Mouse (Mus musculus) heart, embryonic 11.5 days (tissue): ENCODE measurements around the gene Mrpl19. TPM values are rescaled to one million over a fixed set of nuclear protein-coding genes. Genes with fewer than 3 reads are reported as not detected.

ENCODE experiments used
- ATAC-seq: fragments of 200-750 bp; cut with Nextera tagmentation; replicated peaks from 2 replicates; pipeline ENCODE4 v1.8.0; 2017; ENCODE audit warnings: moderate library complexity; ENCODE audit not compliant: insufficient number of reproducible peaks, low FRiP score, low TSS enrichment
- H3K27ac ChIP-seq: fragments of 300-500 bp; sonication (generic); 2 replicates; pipeline ENCODE4 v1.5.1; 2014; ENCODE audit warnings: mild to moderate bottlenecking, low read depth, low read length
- H3K27me3 ChIP-seq: fragments of 300-500 bp; sonication (generic); 2 replicates; pipeline ENCODE4 v1.6.1; 2014; ENCODE audit warnings: mild to moderate bottlenecking, low read length, mixed read lengths; ENCODE audit not compliant: control insufficient read depth, insufficient read depth
- H3K36me3 ChIP-seq: fragments of 300-500 bp; sonication (generic); 2 replicates; pipeline ENCODE4 v1.6.1; 2014; ENCODE audit warnings: mild to moderate bottlenecking, low read length, moderate library complexity, mixed read lengths; ENCODE audit not compliant: control insufficient read depth, insufficient read depth
- H3K4me1 ChIP-seq: fragments of 300-500 bp; sonication (generic); 2 replicates; pipeline ENCODE4 v1.6.1; 2014; ENCODE audit warnings: low read length; ENCODE audit not compliant: control insufficient read depth, insufficient read depth
- H3K4me2 ChIP-seq: fragments of 300-500 bp; sonication (generic); 2 replicates; pipeline ENCODE4 v1.6.1; 2014; ENCODE audit warnings: mild to moderate bottlenecking, moderate library complexity
- H3K4me3 ChIP-seq: fragments of 300-500 bp; sonication (generic); 2 replicates; pipeline ENCODE4 v1.5.1; 2014; ENCODE audit warnings: low read depth, low read length
- H3K9ac ChIP-seq: fragments of 300-500 bp; sonication (generic); 2 replicates; pipeline ENCODE4 v1.6.1; 2014; ENCODE audit warnings: mild to moderate bottlenecking, low read depth, low read length, moderate library complexity
- H3K9me3 ChIP-seq: fragments of 300-500 bp; sonication (generic); replicated peaks from 2 replicates; pipeline ENCODE4 v1.6.1; 2016; ENCODE audit warnings: low read length; ENCODE audit not compliant: control insufficient read depth
- WGBS: fragments of 180-500 bp; shearing (Covaris S2); extraction: QIAGEN DNeasy Blood & Tissue Kit; methylation state at CpG from one replicate; pipeline ENCODE4 v1.1.7; 2014; ENCODE audit not compliant: insufficient replicate concordance; 5-methylcytosine and 5-hydroxymethylcytosine counted together
- polyA plus RNA-seq: library from polyadenylated mRNA; unstranded; fragments of >200 nt; fragmentation: Nextera tagmentation; extraction: Ambion mirVana; gene quantifications from 2 replicates; pipeline ENCODE4 v1.2.1, GENCODE M21; 2014

The Mrpl19 gene
- polyA plus RNA-seq, 1 experiment from 2014 or later = 73.6 TPM

- Histone ChIP-seq H3K4me3 (no peak overlapping the region), H3K27me3 (no peaks in the 10 kb centered on the region), H3K4me1 (no peaks in the 10 kb centered on the region), H3K9ac (no peak overlapping the region), H3K36me3 (peaks cover 40% of the 10 kb centered on the region), H3K27ac (no peak overlapping the region), H3K4me2 (no peak overlapping the region), H3K9me3 (no peaks in the 10 kb centered on the region)
- ATAC-seq = no peak
- 94% methylated on average over 5 of the region's 5 CpGs for WGBS
Observed at GRCm38 (mm10) chr6:81955133-81955532, 10.6 kb downstream of the Mrpl19 start.

DNA sequence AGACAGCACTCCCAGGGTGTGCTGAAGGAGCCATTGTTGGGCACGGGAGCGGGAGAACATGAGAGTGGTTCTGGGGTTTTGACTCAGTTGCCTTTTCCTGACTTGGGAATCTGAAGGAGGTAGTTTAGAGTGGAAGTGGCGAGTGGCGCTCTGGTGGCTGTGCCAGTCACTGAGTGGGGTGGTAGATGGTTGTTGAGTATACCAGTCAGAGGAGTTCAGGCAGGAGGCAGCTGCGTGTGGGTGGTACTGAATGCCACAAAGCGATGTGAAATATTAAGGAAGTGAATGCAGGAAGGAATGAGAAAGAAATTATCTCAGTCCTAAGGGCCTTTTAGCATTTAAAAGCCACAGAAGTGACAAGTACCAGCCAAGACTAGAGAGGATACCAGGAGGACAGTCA, 18.9 kb downstream of the Mrpl19 start:
- H3K36me3 ChIP-seq = peaks cover 28% of the 10 kb centered on the region
- no peak for ATAC-seq

GRCm38 (mm10) chr6:81944432-81944831, 21.3 kb downstream of the Mrpl19 start:
- no peak overlapping the region for H3K27ac ChIP-seq
- WGBS = 89% methylated on average over 3 of the region's 3 CpGs
- no peaks in the 10 kb centered on the region for H3K27me3 ChIP-seq
- H3K4me3 ChIP-seq = no peak overlapping the region
- H3K36me3 ChIP-seq = peaks cover 22% of the 10 kb centered on the region
- no peak overlapping the region for H3K4me2 ChIP-seq
- no peaks in the 10 kb centered on the region for H3K4me1 ChIP-seq
- no peak overlapping the region for H3K9ac ChIP-seq
- no peaks in the 10 kb centered on the region for H3K9me3 ChIP-seq
- no peak for ATAC-seq

More for the DNA sequence above, 18.9 kb downstream of the Mrpl19 start:
- no peaks in the 10 kb centered on the region for H3K27me3 ChIP-seq
- no peak overlapping the region for H3K9ac ChIP-seq
- no peaks in the 10 kb centered on the region for H3K9me3 ChIP-seq
- 94% methylated on average over 6 of the region's 6 CpGs for WGBS
- H3K27ac ChIP-seq = no peak overlapping the region
- H3K4me1 ChIP-seq = no peaks in the 10 kb centered on the region
- no peak overlapping the region for H3K4me3 ChIP-seq
- H3K4me2 ChIP-seq = no peak overlapping the region

DNA sequence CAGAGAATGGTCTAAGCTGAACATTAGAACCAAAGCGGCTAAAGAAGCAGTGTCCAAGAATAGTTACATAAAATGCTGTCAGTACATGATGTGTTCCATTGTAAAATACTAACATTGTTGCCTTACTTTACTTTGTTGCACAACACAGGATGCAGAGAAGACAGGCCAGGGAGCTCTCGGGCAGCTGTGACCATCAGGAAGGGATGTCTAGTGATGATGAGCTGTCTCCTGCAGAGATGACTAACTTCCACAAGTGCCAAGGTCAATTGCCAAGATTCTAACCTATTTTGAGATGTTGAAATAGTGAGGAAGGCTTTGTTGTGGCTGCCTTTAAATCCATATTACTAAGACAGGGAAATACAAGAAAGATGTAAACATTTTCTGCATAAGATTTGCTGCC, 22.5 kb downstream of the Mrpl19 start:
- peaks cover 16% of the 10 kb centered on the region for H3K36me3 ChIP-seq
- 85% methylated on average over 2 of the region's 2 CpGs for WGBS
- no peaks in the 10 kb centered on the region for H3K27me3 ChIP-seq
- H3K27ac ChIP-seq = no peak overlapping the region
- no peak for ATAC-seq
- no peaks in the 10 kb centered on the region for H3K9me3 ChIP-seq
- no peak overlapping the region for H3K4me2 ChIP-seq
- no peaks in the 10 kb centered on the region for H3K4me1 ChIP-seq
- no peak overlapping the region for H3K9ac ChIP-seq
- no peak overlapping the region for H3K4me3 ChIP-seq

GRCm38 (mm10) chr6:81941718-81942117, 24.0 kb downstream of the Mrpl19 start:
- Histone ChIP-seq H3K4me3 (no peak overlapping the region), H3K4me2 (no peak overlapping the region), H3K36me3 (peaks cover 14% of the 10 kb centered on the region), H3K27me3 (no peaks in the 10 kb centered on the region), H3K9ac (no peak overlapping the region), H3K9me3 (no peaks in the 10 kb centered on the region), H3K27ac (no peak overlapping the region), H3K4me1 (no peaks in the 10 kb centered on the region)
- WGBS = 95% methylated on average over 5 of the region's 5 CpGs
- no peak for ATAC-seq

DNA sequence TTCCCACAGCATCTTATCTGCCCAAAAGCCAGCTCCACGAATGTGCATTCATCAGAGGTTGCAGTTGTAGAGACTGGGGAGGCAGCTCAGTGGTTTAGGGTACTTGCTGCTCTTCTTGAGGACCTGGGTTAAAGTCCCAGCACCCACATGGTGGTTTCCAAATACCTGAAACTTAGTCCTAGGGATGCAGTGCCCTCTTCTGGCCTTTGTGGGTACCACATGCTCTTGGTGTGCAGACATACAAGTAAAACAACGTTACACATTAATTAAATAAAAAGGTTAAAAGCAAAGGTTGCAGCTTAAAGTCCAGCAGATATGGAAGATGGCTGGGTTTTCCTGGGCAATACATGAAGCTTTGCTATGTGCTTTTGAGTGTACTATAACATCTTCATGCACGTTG, 32.5 kb downstream of the Mrpl19 start:
- no peak overlapping the region for H3K9ac ChIP-seq
- peaks cover 42% of the 10 kb centered on the region for H3K36me3 ChIP-seq
- no peak overlapping the region for H3K27ac ChIP-seq
- no peak overlapping the region for H3K4me2 ChIP-seq
- H3K9me3 ChIP-seq = peaks cover 4% of the 10 kb centered on the region; the same call in 1 of the 2 replicates
- no peak overlapping the region for H3K4me3 ChIP-seq
- no peaks in the 10 kb centered on the region for H3K27me3 ChIP-seq
- ATAC-seq = no peak
- no peaks in the 10 kb centered on the region for H3K4me1 ChIP-seq
- WGBS = 88% methylated on average over 3 of the region's 3 CpGs

DNA sequence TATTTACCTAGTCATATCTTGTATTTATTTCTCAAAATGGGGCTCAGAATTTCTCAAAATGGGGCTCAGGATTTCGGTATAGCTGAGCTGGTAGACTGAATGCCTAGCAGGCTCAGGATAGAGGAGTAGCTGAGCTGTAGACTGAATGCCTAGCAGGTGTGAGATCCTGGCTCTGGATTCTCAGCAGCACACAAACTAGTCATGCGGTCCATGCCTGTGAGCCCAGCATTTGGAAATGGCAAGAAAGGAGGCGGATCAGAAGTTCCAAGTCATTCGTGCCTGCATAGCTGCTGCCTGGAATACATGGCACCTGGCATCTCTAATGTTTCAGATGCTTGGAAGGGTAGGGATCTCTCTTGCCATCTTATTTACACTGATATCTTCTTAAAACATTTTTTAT, 36.4 kb downstream of the Mrpl19 start:
- Histone ChIP-seq H3K36me3 (peaks cover 45% of the 10 kb centered on the region), H3K27me3 (no peaks in the 10 kb centered on the region), H3K4me1 (0 out of 2 replicates have a peak, but pooled peaks cover under 1% of the 10 kb centered on the region), H3K4me2 (no peak overlapping the region), H3K9ac (no peak overlapping the region), H3K27ac (no peak overlapping the region), H3K4me3 (no peak overlapping the region), H3K9me3 (peaks cover 4% of the 10 kb centered on the region; the same call in 1 of the 2 replicates)
- 89% methylated on average over 4 of the region's 4 CpGs for WGBS
- no peak for ATAC-seq

- H3K27ac ChIP-seq = no peak overlapping the region
- no peak for ATAC-seq
- WGBS = 20% methylated on average over 5 of the region's 5 CpGs
Observed at GRCm38 (mm10) chr6:81924304-81924703, 41.5 kb downstream of the Mrpl19 start.

DNA sequence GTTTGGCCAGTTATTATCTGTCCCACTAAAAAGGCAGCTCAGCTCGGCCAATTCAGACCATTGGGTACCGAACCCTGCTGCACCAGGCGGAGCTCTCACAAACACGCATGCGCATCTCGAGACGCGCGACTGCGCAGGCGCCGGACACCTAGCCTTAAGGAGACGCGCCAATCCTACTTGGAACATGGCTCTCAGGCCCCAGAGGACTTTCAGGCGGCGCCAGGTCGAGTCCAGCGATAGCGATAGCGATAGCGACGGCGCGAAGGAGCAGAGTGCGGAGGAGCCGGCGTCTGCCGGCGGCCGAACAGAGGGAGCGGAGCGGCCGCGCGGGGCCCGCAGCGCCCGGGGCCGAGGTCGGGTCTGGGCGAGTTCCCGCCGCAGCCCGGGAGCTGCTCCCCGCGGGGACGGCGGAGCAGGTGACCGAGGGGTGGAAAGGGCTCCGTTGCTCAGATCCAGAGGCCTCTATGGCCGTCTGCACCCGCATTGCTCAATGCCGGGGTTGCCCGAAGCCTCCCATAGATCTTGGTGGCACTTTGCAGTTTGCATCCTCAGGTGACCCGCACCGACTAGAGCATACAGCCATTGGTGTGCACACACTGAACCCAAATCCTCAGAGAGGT, 42.1 kb downstream of the Mrpl19 start, which contains the start of gene Gcfc2:
TSS of gene Gcfc2 (plus strand) at position 147 of the 620 bp plus-strand sequence.
- ATAC-seq = peak; percentile 86
- WGBS = under 1% methylated on average over 54 of the region's 56 CpGs

More at GRCm38 (mm10) chr6:81924304-81924703, 41.5 kb downstream of the Mrpl19 start:
- peaks cover 16% of the 10 kb centered on the region for H3K36me3 ChIP-seq
- peak overlapping the region; percentile 90 for H3K4me3 ChIP-seq
- H3K9ac ChIP-seq = peak overlapping the region; percentile 95
- 0 out of 2 replicates have a peak, but pooled peaks cover 3% of the 10 kb centered on the region for H3K4me1 ChIP-seq
- H3K4me2 ChIP-seq = peak overlapping the region; percentile 82
- H3K9me3 ChIP-seq = no peaks in the 10 kb centered on the region
- no peaks in the 10 kb centered on the region; the same call in 1 of the 2 replicates for H3K27me3 ChIP-seq

More for the DNA sequence above, 42.1 kb downstream of the Mrpl19 start, which contains the start of gene Gcfc2:
- peak within 1 kb of the TSS; percentile 64; the same call in 1 of the 2 replicates for H3K27ac ChIP-seq
- H3K9ac ChIP-seq = peak within 1 kb of the TSS; percentile 95
- 0 out of 2 replicates have a peak, but pooled peaks cover 3% of the 10 kb centered on the region for H3K4me1 ChIP-seq
- H3K4me3 ChIP-seq = peak within 1 kb of the TSS; percentile 90
- peaks cover 16% of the 10 kb centered on the region for H3K36me3 ChIP-seq
- H3K9me3 ChIP-seq = no peaks in the 10 kb centered on the region
- peak within 1 kb of the TSS; percentile 82 for H3K4me2 ChIP-seq
- no peaks in the 10 kb centered on the region; the same call in 1 of the 2 replicates for H3K27me3 ChIP-seq
